Mouse (Mus musculus) heart, embryonic 12.5 days (tissue): ENCODE data around the gene Slc30a4. TPM values are rescaled to one million over a fixed set of nuclear protein-coding genes. Genes with fewer than 3 reads are reported as not detected.
A peak's percentile ranks its signal among the peaks of the same experiment; 100 is the strongest.

Source experiments
- ATAC-seq: fragments of 200-750 bp; cut with Nextera tagmentation; 2 replicates; pipeline ENCODE4 v1.8.0; 2017; ENCODE audit warnings: moderate TSS enrichment, moderate library complexity; ENCODE audit not compliant: insufficient number of reproducible peaks, low FRiP score
- H3K27ac ChIP-seq: fragments of 300-500 bp; sonication (generic); 2 replicates; pipeline ENCODE4 v1.5.1; 2016; ENCODE audit warnings: mild to moderate bottlenecking, moderate library complexity; ENCODE audit not compliant: poor library complexity, severe bottlenecking
- H3K27me3 ChIP-seq: fragments of 300-500 bp; sonication (generic); replicated peaks from 2 replicates; pipeline ENCODE4 v1.6.1; 2016; ENCODE audit warnings: mild to moderate bottlenecking, moderate library complexity
- H3K36me3 ChIP-seq: fragments of 300-500 bp; sonication (generic); 2 replicates; pipeline ENCODE4 v1.6.1; 2016; ENCODE audit warnings: mild to moderate bottlenecking, moderate library complexity
- H3K4me1 ChIP-seq: fragments of 300-500 bp; sonication (generic); replicated peaks from 2 replicates; pipeline ENCODE4 v1.6.1; 2016; ENCODE audit warnings: mild to moderate bottlenecking
- H3K4me2 ChIP-seq: fragments of 300-500 bp; sonication (generic); 2 replicates; pipeline ENCODE4 v1.6.1; 2016; ENCODE audit warnings: mild to moderate bottlenecking, moderate library complexity
- H3K4me3 ChIP-seq: fragments of 300-500 bp; sonication (generic); 2 replicates; pipeline ENCODE4 v1.5.1; 2016; ENCODE audit warnings: mild to moderate bottlenecking
- H3K9ac ChIP-seq: fragments of 300-500 bp; sonication (generic); 2 replicates; pipeline ENCODE4 v1.6.1; 2016; ENCODE audit warnings: mild to moderate bottlenecking, moderate library complexity
- H3K9me3 ChIP-seq: fragments of 300-500 bp; sonication (generic); replicated peaks from 2 replicates; pipeline ENCODE4 v1.6.1; 2016; ENCODE audit warnings: mild to moderate bottlenecking, moderate library complexity
- WGBS: fragments of 180-500 bp; shearing (Covaris S2); methylation state at CpG from one replicate; pipeline ENCODE4 v1.1.7; 2016; 5-methylcytosine and 5-hydroxymethylcytosine counted together
- polyA plus RNA-seq: library from polyadenylated mRNA; unstranded; fragments of >200 nt; fragmentation: Nextera tagmentation; extraction: Ambion mirVana; gene quantifications from 2 replicates; pipeline ENCODE4 v1.2.1, GENCODE M21; 2016

The Slc30a4 gene
- polyA plus RNA-seq, 1 experiment from 2014 or later: 10.0 TPM

DNA sequence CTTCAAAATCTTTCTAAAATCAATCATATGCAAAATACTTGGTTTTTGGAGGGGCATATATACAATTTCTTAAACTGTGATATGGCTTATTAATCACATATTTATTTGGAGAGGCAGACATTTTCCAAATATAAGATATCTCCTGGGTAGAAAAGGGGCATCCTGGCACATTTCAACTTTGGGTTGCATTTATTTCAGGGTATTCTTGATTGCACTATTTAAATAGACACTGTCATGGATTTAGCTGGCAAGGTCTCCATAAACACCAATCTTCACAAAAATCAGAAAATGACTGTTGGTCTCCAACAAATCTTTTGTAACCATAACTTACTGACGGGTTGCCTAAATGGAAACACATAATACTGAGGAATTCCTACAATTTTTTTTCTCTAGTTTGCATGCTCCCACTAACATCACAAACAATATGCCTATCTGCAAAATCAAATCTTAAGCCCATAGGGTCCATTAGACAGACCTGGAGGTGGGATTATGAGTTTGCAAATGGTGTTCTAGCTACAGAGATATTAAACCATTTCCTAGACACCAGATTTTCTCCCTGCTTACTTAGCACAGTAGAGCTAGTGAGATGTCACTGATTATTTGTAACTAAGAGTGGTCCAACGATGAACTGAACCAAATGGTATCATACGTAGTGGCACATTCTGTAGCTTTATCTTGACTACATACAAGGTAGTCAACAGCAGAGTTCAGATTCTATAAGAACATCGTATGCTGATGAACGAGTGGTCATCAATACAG, 20.9 kb downstream of the Slc30a4 start:
- H3K36me3 ChIP-seq: peaks cover 4% of the 10 kb centered on the region; the same call in 1 of the 2 replicates
- H3K9me3 ChIP-seq: peaks cover 6% of the 10 kb centered on the region
- H3K4me3 ChIP-seq: no peak overlapping the region
- no peaks in the 10 kb centered on the region for H3K4me1 ChIP-seq
- no peaks in the 10 kb centered on the region for H3K27me3 ChIP-seq
- H3K4me2 ChIP-seq: no peak overlapping the region
- no peak overlapping the region for H3K27ac ChIP-seq
- WGBS: 77% methylated on average over 5 of the region's 5 CpGs
- peak; percentile 72 for ATAC-seq
- H3K9ac ChIP-seq: no peak overlapping the region

GRCm38 (mm10) chr2:122675126-122675525, 27.3 kb downstream of the Slc30a4 start:
- 83% methylated on average over 2 of the region's 2 CpGs for WGBS
- no peak overlapping the region for H3K9ac ChIP-seq
- H3K27me3 ChIP-seq: no peaks in the 10 kb centered on the region
- H3K27ac ChIP-seq: no peak overlapping the region
- H3K36me3 ChIP-seq: no peaks in the 10 kb centered on the region
- no peak overlapping the region for H3K4me3 ChIP-seq
- ATAC-seq: no peak
- no peak overlapping the region for H3K4me2 ChIP-seq
- H3K9me3 ChIP-seq: no peaks in the 10 kb centered on the region
- no peaks in the 10 kb centered on the region for H3K4me1 ChIP-seq

GRCm38 (mm10) chr2:122672841-122673240, 29.6 kb downstream of the Slc30a4 start:
- Histone ChIP-seq H3K4me1 (no peaks in the 10 kb centered on the region), H3K36me3 (no peaks in the 10 kb centered on the region), H3K4me3 (no peak overlapping the region), H3K27me3 (no peaks in the 10 kb centered on the region), H3K9ac (no peak overlapping the region), H3K9me3 (no peaks in the 10 kb centered on the region), H3K27ac (no peak overlapping the region), H3K4me2 (no peak overlapping the region)
- 68% methylated on average over 5 of the region's 5 CpGs for WGBS
- no peak for ATAC-seq

- ATAC-seq: no peak
- H3K9ac ChIP-seq: no peak overlapping the region
- H3K4me2 ChIP-seq: no peak overlapping the region
- no peaks in the 10 kb centered on the region for H3K36me3 ChIP-seq
- no peaks in the 10 kb centered on the region for H3K4me1 ChIP-seq
- no peak overlapping the region for H3K27ac ChIP-seq
- H3K4me3 ChIP-seq: no peak overlapping the region
- no peaks in the 10 kb centered on the region for H3K9me3 ChIP-seq
- WGBS: 69% methylated on average over 5 of the region's 5 CpGs
- 0 out of 2 replicates have a peak, but pooled peaks cover 6% of the 10 kb centered on the region for H3K27me3 ChIP-seq
Measured at GRCm38 (mm10) chr2:122671714-122672113, 30.7 kb downstream of the Slc30a4 start.

- peaks cover 6% of the 10 kb centered on the region; the same call in 1 of the 2 replicates for H3K27me3 ChIP-seq
Measured at GRCm38 (mm10) chr2:122667856-122668255, 34.6 kb downstream of the Slc30a4 start.

GRCm38 (mm10) chr2:122665973-122666875, 36.2 kb downstream of the Slc30a4 start:
- Histone ChIP-seq H3K4me3 (no peak overlapping the region), H3K27ac (no peak overlapping the region), H3K4me2 (no peak overlapping the region), H3K36me3 (no peaks in the 10 kb centered on the region), H3K4me1 (no peaks in the 10 kb centered on the region), H3K27me3 (peaks cover 6% of the 10 kb centered on the region; the same call in 1 of the 2 replicates), H3K9ac (no peak overlapping the region), H3K9me3 (no peaks in the 10 kb centered on the region)
- no peak for ATAC-seq
- 35% methylated on average over 12 of the region's 12 CpGs for WGBS

More at GRCm38 (mm10) chr2:122667856-122668255, 34.6 kb downstream of the Slc30a4 start:
- no peaks in the 10 kb centered on the region for H3K4me1 ChIP-seq
- 36% methylated on average over 5 of the region's 5 CpGs for WGBS
- H3K9ac ChIP-seq: no peak overlapping the region
- ATAC-seq: no peak
- no peak overlapping the region for H3K4me3 ChIP-seq
- H3K4me2 ChIP-seq: no peak overlapping the region
- no peaks in the 10 kb centered on the region for H3K9me3 ChIP-seq
- H3K36me3 ChIP-seq: no peaks in the 10 kb centered on the region
- no peak overlapping the region for H3K27ac ChIP-seq

DNA sequence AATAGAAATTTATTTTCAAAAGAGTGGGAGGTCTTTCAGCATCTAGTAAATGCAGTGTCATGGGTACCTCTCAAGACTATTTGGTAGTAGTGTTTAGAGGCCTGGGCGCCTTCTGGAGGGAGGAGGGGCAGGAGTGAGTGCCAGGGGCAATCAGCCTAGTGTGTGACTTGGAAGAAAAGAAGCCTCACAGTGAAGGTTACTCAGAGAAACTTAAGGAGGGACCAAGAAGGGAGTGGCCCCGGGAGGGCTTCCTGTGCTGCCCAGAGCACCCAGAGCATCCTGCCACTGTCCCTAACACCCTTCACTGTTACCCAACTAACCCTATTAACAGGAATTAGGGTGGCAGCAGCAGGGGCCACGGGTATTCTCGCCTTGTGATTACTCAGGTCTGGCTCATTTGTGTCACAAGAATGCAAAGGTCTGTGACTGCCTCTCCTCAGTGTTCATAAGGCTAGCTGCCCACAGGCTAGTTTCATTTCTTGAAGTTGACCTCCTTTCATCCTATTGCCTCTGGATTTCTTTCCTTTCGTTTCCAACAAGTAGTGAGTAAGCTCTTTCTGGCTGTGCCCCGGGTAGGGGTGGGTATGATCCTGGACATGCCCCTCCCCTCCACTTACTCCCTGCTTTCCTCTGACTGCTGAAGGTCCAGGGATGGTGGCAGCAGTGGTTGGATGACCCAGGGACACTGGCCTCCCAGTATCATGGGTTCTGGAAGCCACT, 37.0 kb downstream of the Slc30a4 start:
- H3K27me3 ChIP-seq: peaks cover 6% of the 10 kb centered on the region; the same call in 1 of the 2 replicates
- H3K27ac ChIP-seq: no peak overlapping the region
- no peak overlapping the region for H3K4me2 ChIP-seq
- H3K4me1 ChIP-seq: no peaks in the 10 kb centered on the region
- H3K9ac ChIP-seq: 0 out of 2 replicates have a peak overlapping the region, but pooled peaks have one; percentile 29
- no peak for ATAC-seq
- H3K9me3 ChIP-seq: no peaks in the 10 kb centered on the region
- H3K36me3 ChIP-seq: no peaks in the 10 kb centered on the region
- 32% methylated on average over 6 of the region's 6 CpGs for WGBS
- H3K4me3 ChIP-seq: no peak overlapping the region

GRCm38 (mm10) chr2:122659825-122660224, 42.6 kb downstream of the Slc30a4 start:
- no peak for ATAC-seq
- Histone ChIP-seq H3K4me1 (no peaks in the 10 kb centered on the region), H3K4me2 (no peak overlapping the region), H3K9ac (no peak overlapping the region), H3K27ac (no peak overlapping the region), H3K36me3 (no peaks in the 10 kb centered on the region), H3K9me3 (no peaks in the 10 kb centered on the region), H3K27me3 (no peaks in the 10 kb centered on the region), H3K4me3 (no peak overlapping the region)
- 75% methylated on average over 7 of the region's 7 CpGs for WGBS

GRCm38 (mm10) chr2:122657707-122658524, 44.5 kb downstream of the Slc30a4 start:
- ATAC-seq: no peak
- no peaks in the 10 kb centered on the region for H3K27me3 ChIP-seq
- H3K36me3 ChIP-seq: no peaks in the 10 kb centered on the region
- no peaks in the 10 kb centered on the region for H3K9me3 ChIP-seq
- no peak overlapping the region for H3K4me2 ChIP-seq
- no peak overlapping the region for H3K4me3 ChIP-seq
- H3K4me1 ChIP-seq: no peaks in the 10 kb centered on the region
- no peak overlapping the region for H3K9ac ChIP-seq
- 80% methylated on average over 11 of the region's 11 CpGs for WGBS
- H3K27ac ChIP-seq: no peak overlapping the region

DNA sequence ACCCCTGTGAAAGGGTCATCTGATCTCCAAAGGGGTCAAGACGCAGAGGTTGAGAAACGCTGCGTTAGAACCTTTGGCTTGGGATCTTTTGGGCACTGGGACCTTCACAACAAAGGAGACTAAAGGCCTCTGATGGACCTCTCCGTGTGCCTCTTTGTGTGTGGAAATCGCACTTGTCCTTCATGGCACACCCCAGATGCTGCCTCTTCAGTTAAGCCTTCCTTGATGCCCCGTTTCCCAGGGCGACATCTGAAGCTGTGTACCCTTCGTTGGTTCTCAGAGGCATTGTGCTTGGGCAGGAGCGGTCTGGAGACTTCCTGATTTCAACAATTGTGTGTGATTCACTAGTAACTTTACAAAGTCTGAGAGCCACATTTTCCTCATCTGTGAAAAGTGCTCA, 45.7 kb downstream of the Slc30a4 start:
- no peak for ATAC-seq
- 80% methylated on average over 9 of the region's 9 CpGs for WGBS

More for the DNA sequence above, 45.7 kb downstream of the Slc30a4 start:
- no peak overlapping the region for H3K27ac ChIP-seq
- no peak overlapping the region for H3K4me3 ChIP-seq
- H3K36me3 ChIP-seq: no peaks in the 10 kb centered on the region
- no peaks in the 10 kb centered on the region for H3K4me1 ChIP-seq
- no peak overlapping the region for H3K9ac ChIP-seq
- H3K9me3 ChIP-seq: no peaks in the 10 kb centered on the region
- H3K4me2 ChIP-seq: no peak overlapping the region
- no peaks in the 10 kb centered on the region for H3K27me3 ChIP-seq
